Mouse (Mus musculus) adrenal gland (tissue): ENCODE results near the gene Rnase13.

Experiments used
- intact Hi-C: fragments of 180-260 bp; cut with DNase I; formaldehyde crosslinking; loops from one replicate; pipeline ENCODE4 v1.15.1; 2025

Rnase13 gene

GRCm38 (mm10) chr14:51884598-51885331, 37.8 kb downstream of the Rnase13 start, which contains the start of gene Mettl17:
Mettl17 (plus strand) TSS chr14:51884842.
- intact Hi-C loops = no loop called here

- intact Hi-C loops = no loop called here
These were observed 38.5 kb downstream of the Rnase13 start for GRCm38 (mm10) chr14:51884031-51884544.

- intact Hi-C loops = no loop called here
These were observed 39.0 kb downstream of the Rnase13 start for GRCm38 (mm10) chr14:51883527-51884030.

- intact Hi-C loops = no loop called here
These were observed 45.1 kb downstream of the Rnase13 start for GRCm38 (mm10) chr14:51877517-51877916.

- intact Hi-C loops = no loop called here
These were observed 50.8 kb downstream of the Rnase13 start for GRCm38 (mm10) chr14:51871741-51872140.
